Mouse (Mus musculus): ENCODE measurements around the gene Shc4. TPM values are rescaled to one million over a fixed set of nuclear protein-coding genes. Genes with fewer than 3 reads are reported as not detected.
A peak's percentile ranks its signal among the peaks of the same experiment; 100 is the strongest.

The Shc4 gene
- polyA plus RNA-seq, 1 experiment from 2014 or later: 1.4 TPM

- peaks cover 59% of the 10 kb centered on the region for H3K36me3 ChIP-seq (replicated peaks)
- peaks cover 52% of the 10 kb centered on the region for H3K4me1 ChIP-seq
- peak; percentile 44 for DNase-seq (ENCODE audit: extremely low spot score, low spot score)
- WGBS: 38% methylated on average over 25 of the region's 25 CpGs
- peak overlapping the region; percentile 72 for H3K27ac ChIP-seq
- peak overlapping the region; percentile 27 for H3K4me3 ChIP-seq
- no peaks in the 10 kb centered on the region for H3K9me3 ChIP-seq
- H3K27me3 ChIP-seq (ENCODE audit: poor library complexity, severe bottlenecking): no peaks in the 10 kb centered on the region
These were observed 103.6 kb downstream of the Shc4 start for GRCm38 (mm10) chr2:125620213-125620907.

DNA sequence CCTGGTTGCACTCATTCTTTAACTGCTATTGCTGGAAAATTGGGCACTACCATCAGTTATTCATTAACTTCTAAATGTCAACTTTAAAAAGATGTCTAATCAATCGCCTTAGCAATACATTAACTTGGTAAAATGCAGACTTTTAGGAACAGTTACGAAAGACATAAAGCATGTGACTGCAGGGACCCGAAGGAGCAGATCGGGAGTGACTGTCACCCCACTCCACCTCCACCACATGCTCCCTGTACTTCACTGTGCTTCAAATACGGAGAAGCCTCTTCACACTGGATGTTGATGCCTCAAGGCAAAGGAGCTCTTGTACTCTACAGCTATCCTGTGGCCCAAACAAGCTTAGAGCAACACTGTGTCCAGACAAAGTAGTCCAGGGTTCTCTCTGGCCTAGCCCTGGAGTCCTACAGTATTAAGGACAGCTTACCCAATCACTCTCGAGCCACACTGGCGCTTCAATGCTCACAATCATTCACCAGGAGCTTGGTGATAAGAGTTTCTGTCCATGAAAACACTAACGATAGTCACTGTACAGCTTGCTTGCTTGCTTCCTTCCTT, 108.0 kb downstream of the Shc4 start:
- H3K4me1 ChIP-seq: peaks cover 14% of the 10 kb centered on the region
- peaks cover 96% of the 10 kb centered on the region for H3K36me3 ChIP-seq (replicated peaks)
- WGBS: 92% methylated on average over 8 of the region's 8 CpGs
- H3K4me3 ChIP-seq: no peak overlapping the region
- DNase-seq (ENCODE audit: extremely low spot score, low spot score): no peak
- H3K27me3 ChIP-seq (ENCODE audit: poor library complexity, severe bottlenecking): no peaks in the 10 kb centered on the region
- H3K9me3 ChIP-seq: no peaks in the 10 kb centered on the region
- no peak overlapping the region for H3K27ac ChIP-seq

DNA sequence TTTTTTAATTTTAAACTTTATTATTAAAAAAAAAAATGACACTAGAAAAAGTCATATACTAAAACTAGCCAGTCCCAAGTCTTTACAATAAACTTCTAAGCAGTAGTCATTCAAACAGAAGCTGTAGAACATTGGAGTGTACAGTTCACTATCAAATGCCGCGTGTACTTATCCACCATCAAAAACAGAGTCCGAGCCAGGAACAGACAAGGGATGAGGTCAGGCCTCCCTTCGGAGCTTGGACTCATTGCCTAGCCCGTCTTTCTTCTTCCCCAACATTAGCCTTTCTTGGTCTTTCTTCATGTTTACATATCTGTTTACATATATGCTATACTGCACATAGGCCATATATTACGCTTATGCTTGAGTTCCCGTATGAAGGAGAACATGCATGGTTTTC, 108.5 kb downstream of the Shc4 start:
- Histone ChIP-seq H3K4me3 (no peak overlapping the region), H3K27ac (no peak overlapping the region), H3K36me3 (replicated peaks) (peaks cover 99% of the 10 kb centered on the region), H3K27me3 (ENCODE audit: poor library complexity, severe bottlenecking) (no peaks in the 10 kb centered on the region), H3K4me1 (peaks cover 9% of the 10 kb centered on the region), H3K9me3 (no peaks in the 10 kb centered on the region)
- WGBS: 97% methylated on average over 7 of the region's 7 CpGs
- DNase-seq (ENCODE audit: extremely low spot score, low spot score): no peak

GRCm38 (mm10) chr2:125606220-125606845, 117.6 kb downstream of the Shc4 start:
- no peak overlapping the region for H3K4me3 ChIP-seq
- no peaks in the 10 kb centered on the region for H3K4me1 ChIP-seq
- 91% methylated on average over 17 of the region's 17 CpGs for WGBS
- peaks cover 97% of the 10 kb centered on the region for H3K36me3 ChIP-seq (replicated peaks)
- H3K9me3 ChIP-seq: no peaks in the 10 kb centered on the region
- H3K27me3 ChIP-seq (ENCODE audit: poor library complexity, severe bottlenecking): no peaks in the 10 kb centered on the region
- no peak overlapping the region for H3K27ac ChIP-seq
- no peak for DNase-seq (ENCODE audit: extremely low spot score, low spot score)

DNA sequence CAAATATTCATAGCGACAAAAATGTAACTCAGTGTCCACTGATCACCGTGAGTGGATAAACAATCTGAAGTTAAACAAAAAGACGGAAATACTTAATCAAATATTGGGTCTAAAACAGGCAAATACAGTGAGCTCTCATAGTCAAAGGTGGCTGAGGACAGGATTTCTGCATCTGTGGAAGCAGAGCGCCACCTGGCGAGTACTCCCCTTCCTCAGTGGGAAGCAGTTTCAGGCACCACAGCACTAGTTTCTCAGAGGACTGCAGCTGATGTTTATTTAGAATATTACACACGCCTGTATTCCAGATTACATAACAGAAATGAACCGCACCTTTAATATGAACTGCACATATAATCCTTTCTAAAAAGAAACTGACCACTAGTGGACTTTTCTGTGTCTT, 119.3 kb downstream of the Shc4 start:
- Histone ChIP-seq H3K4me1 (no peaks in the 10 kb centered on the region), H3K27ac (no peak overlapping the region), H3K36me3 (replicated peaks) (peaks cover 97% of the 10 kb centered on the region), H3K9me3 (no peaks in the 10 kb centered on the region), H3K27me3 (ENCODE audit: poor library complexity, severe bottlenecking) (no peaks in the 10 kb centered on the region), H3K4me3 (no peak overlapping the region)
- WGBS: 85% methylated on average over 7 of the region's 7 CpGs
- DNase-seq (ENCODE audit: extremely low spot score, low spot score): no peak

GRCm38 (mm10) chr2:125602970-125603369, 121.0 kb downstream of the Shc4 start:
- no peaks in the 10 kb centered on the region for H3K9me3 ChIP-seq
- no peaks in the 10 kb centered on the region for H3K4me1 ChIP-seq
- no peak overlapping the region for H3K4me3 ChIP-seq
- no peak for DNase-seq (ENCODE audit: extremely low spot score, low spot score)
- H3K36me3 ChIP-seq (replicated peaks): peaks cover 97% of the 10 kb centered on the region
- H3K27me3 ChIP-seq (ENCODE audit: poor library complexity, severe bottlenecking): no peaks in the 10 kb centered on the region
- WGBS: 95% methylated on average over 3 of the region's 3 CpGs
- H3K27ac ChIP-seq: no peak overlapping the region

GRCm38 (mm10) chr2:125598958-125599357, 125.0 kb downstream of the Shc4 start:
- no peak for DNase-seq (ENCODE audit: extremely low spot score, low spot score)
- H3K27ac ChIP-seq: no peak overlapping the region
- H3K4me3 ChIP-seq: no peak overlapping the region
- H3K9me3 ChIP-seq: no peaks in the 10 kb centered on the region
- H3K27me3 ChIP-seq (ENCODE audit: poor library complexity, severe bottlenecking): no peaks in the 10 kb centered on the region
- peaks cover 97% of the 10 kb centered on the region for H3K36me3 ChIP-seq (replicated peaks)
- 88% methylated on average over 4 of the region's 4 CpGs for WGBS
- no peaks in the 10 kb centered on the region for H3K4me1 ChIP-seq

- no peak overlapping the region for H3K27ac ChIP-seq
- H3K36me3 ChIP-seq (replicated peaks): peaks cover 97% of the 10 kb centered on the region
- H3K9me3 ChIP-seq: no peaks in the 10 kb centered on the region
- H3K27me3 ChIP-seq (ENCODE audit: poor library complexity, severe bottlenecking): no peaks in the 10 kb centered on the region
- no peak for DNase-seq (ENCODE audit: extremely low spot score, low spot score)
- WGBS: 86% methylated on average over 6 of the region's 6 CpGs
- no peak overlapping the region for H3K4me3 ChIP-seq
- no peaks in the 10 kb centered on the region for H3K4me1 ChIP-seq
These were observed 125.7 kb downstream of the Shc4 start for GRCm38 (mm10) chr2:125598251-125598650.

DNA sequence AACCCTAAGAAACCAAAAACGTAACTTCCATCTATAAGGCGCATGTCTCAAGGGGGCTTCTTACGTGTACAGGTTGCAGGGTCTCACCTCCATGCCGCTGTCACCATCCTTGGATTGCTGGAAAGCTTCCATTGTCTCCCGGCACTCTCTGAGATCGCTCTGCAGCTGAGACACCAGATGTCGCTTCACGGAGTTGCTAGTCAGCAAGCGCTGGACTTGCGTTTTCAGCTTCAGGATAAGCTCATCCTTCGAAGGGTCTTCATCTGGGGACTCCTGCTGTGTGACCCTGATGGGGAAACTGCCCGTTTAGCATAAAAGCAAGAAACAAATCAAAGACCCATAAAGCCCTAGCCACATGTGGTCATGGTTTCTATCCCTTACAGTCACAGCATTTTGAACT, 129.2 kb downstream of the Shc4 start:
- Histone ChIP-seq H3K4me3 (no peak overlapping the region), H3K27ac (no peak overlapping the region), H3K4me1 (no peaks in the 10 kb centered on the region), H3K27me3 (ENCODE audit: poor library complexity, severe bottlenecking) (no peaks in the 10 kb centered on the region), H3K36me3 (replicated peaks) (peaks cover 96% of the 10 kb centered on the region), H3K9me3 (no peaks in the 10 kb centered on the region)
- DNase-seq (ENCODE audit: extremely low spot score, low spot score): no peak
- 81% methylated on average over 12 of the region's 12 CpGs for WGBS

- Histone ChIP-seq H3K27ac (no peak overlapping the region), H3K36me3 (replicated peaks) (peaks cover 96% of the 10 kb centered on the region), H3K4me3 (no peak overlapping the region), H3K4me1 (no peaks in the 10 kb centered on the region), H3K27me3 (ENCODE audit: poor library complexity, severe bottlenecking) (no peaks in the 10 kb centered on the region), H3K9me3 (no peaks in the 10 kb centered on the region)
- 89% methylated on average over 6 of the region's 6 CpGs for WGBS
- DNase-seq (ENCODE audit: extremely low spot score, low spot score): no peak
These were observed 129.9 kb downstream of the Shc4 start for GRCm38 (mm10) chr2:125594072-125594471.

DNA sequence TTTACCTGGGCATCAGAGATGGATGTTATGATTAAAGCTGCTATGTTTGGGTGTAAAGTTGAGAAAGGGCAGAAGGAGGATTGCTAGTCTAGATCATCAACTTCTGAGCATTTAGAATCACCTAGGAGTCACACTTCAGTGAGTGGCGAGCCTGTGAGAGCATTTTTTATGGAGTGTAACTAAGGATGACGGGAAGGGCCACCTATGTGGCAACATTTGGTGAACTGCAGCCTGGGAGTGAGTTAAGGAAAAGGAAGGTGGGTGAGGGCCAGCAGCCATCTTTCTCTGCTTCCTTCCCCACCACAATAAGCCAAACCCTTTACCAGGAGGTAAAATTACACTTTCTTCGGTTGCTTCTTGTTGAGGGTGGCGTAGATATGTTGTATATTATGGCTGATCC, 132.1 kb downstream of the Shc4 start:
- 95% methylated on average over 4 of the region's 4 CpGs for WGBS
- H3K36me3 ChIP-seq (replicated peaks): peaks cover 99% of the 10 kb centered on the region
- H3K27me3 ChIP-seq (ENCODE audit: poor library complexity, severe bottlenecking): no peaks in the 10 kb centered on the region
- no peaks in the 10 kb centered on the region for H3K9me3 ChIP-seq
- H3K4me1 ChIP-seq: no peaks in the 10 kb centered on the region
- no peak overlapping the region for H3K27ac ChIP-seq
- no peak overlapping the region for H3K4me3 ChIP-seq
- DNase-seq (ENCODE audit: extremely low spot score, low spot score): no peak

DNA sequence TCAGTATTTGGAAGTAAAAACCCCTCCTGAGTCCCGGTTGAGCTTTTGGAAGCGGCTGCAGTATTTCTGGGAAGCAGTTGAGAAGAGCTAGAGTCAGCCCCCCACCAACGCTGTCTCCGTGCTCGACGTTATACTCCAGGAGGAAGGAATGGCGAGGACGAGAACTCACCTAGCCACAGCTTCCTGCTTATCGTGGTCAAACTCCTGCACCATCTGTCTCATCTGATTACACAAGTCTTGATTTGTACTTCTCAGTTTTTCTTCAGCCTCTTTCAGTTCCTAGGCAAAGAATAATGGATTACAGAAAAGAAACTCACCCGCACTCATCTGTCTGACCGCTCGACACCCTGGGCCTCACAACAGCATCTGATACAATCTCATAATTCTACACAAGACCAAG, 134.7 kb downstream of the Shc4 start:
- no peak overlapping the region for H3K4me3 ChIP-seq
- no peaks in the 10 kb centered on the region for H3K9me3 ChIP-seq
- no peak for DNase-seq (ENCODE audit: extremely low spot score, low spot score)
- no peak overlapping the region for H3K27ac ChIP-seq
- H3K4me1 ChIP-seq: no peaks in the 10 kb centered on the region
- peaks cover 99% of the 10 kb centered on the region for H3K36me3 ChIP-seq (replicated peaks)
- 94% methylated on average over 12 of the region's 12 CpGs for WGBS
- no peaks in the 10 kb centered on the region for H3K27me3 ChIP-seq (ENCODE audit: poor library complexity, severe bottlenecking)

GRCm38 (mm10) chr2:125581081-125581480, 142.9 kb downstream of the Shc4 start:
- Histone ChIP-seq H3K4me3 (no peak overlapping the region), H3K27ac (no peak overlapping the region), H3K36me3 (replicated peaks) (peaks cover 99% of the 10 kb centered on the region), H3K9me3 (no peaks in the 10 kb centered on the region), H3K27me3 (ENCODE audit: poor library complexity, severe bottlenecking) (no peaks in the 10 kb centered on the region), H3K4me1 (no peaks in the 10 kb centered on the region)
- WGBS: 91% methylated on average over 5 of the region's 5 CpGs
- DNase-seq (ENCODE audit: extremely low spot score, low spot score): no peak
